Mouse (Mus musculus) testis, postnatal 14 days (tissue): ENCODE results near the gene Zfp414.
"Not testable (repeated sequence)": the region's sequence is repeated elsewhere in the genome, so short reads cannot be mapped to it uniquely, and the experiment has no call there.

ENCODE experiments used
- DNase-seq: peaks from one replicate; pipeline ENCODE4 v3.0.0; 2021; ENCODE audit warnings: low spot score

Gene Zfp414

GRCm38 (mm10) chr17:33628621-33629486 lies at the start of gene Zfp414:
Gene Zfp414, plus strand, starts transcription at chr17:33629090.
- DNase-seq: peak; percentile 90

GRCm38 (mm10) chr17:33584061-33584460 lies 44.8 kb upstream of the Zfp414 start:
- no peak for DNase-seq

GRCm38 (mm10) chr17:33586011-33586410 lies 42.9 kb upstream of the Zfp414 start:
- no peak for DNase-seq

GRCm38 (mm10) chr17:33597271-33597670 lies 31.6 kb upstream of the Zfp414 start:
- no peak for DNase-seq

- DNase-seq: no peak
Observed at GRCm38 (mm10) chr17:33598506-33598905, 30.4 kb upstream of the Zfp414 start.

- DNase-seq: no peak
Observed at GRCm38 (mm10) chr17:33599836-33600475, 28.9 kb upstream of the Zfp414 start.

- no peak for DNase-seq
Observed at GRCm38 (mm10) chr17:33600831-33601230, 28.1 kb upstream of the Zfp414 start.

- no peak for DNase-seq
Observed at GRCm38 (mm10) chr17:33601947-33602346, 26.9 kb upstream of the Zfp414 start.

- no peak for DNase-seq
Observed at GRCm38 (mm10) chr17:33607273-33607672, 21.6 kb upstream of the Zfp414 start.

- no peak for DNase-seq
Observed at GRCm38 (mm10) chr17:33610548-33610947, 18.3 kb upstream of the Zfp414 start.

- DNase-seq: not testable (repeated sequence)
Observed at GRCm38 (mm10) chr17:33613726-33614125, 15.2 kb upstream of the Zfp414 start.

GRCm38 (mm10) chr17:33627281-33627680 lies 1.6 kb upstream of the Zfp414 start:
- no peak for DNase-seq

- no peak for DNase-seq
Observed at GRCm38 (mm10) chr17:33629487-33630125, 716 bp downstream of the Zfp414 start.

- no peak for DNase-seq
Observed at GRCm38 (mm10) chr17:33630171-33630895, 1.4 kb downstream of the Zfp414 start.

- DNase-seq: no peak
Observed at GRCm38 (mm10) chr17:33631236-33631635, 2.3 kb downstream of the Zfp414 start.

GRCm38 (mm10) chr17:33631796-33632195 lies 2.9 kb downstream of the Zfp414 start:
- no peak for DNase-seq

- DNase-seq: no peak
Observed at GRCm38 (mm10) chr17:33637038-33637437, 8.1 kb downstream of the Zfp414 start.

GRCm38 (mm10) chr17:33637516-33638276 lies 8.8 kb downstream of the Zfp414 start, which contains the start of gene Pram1:
Gene Pram1, plus strand, starts transcription at chr17:33638056.
- DNase-seq: no peak

GRCm38 (mm10) chr17:33639743-33640142 lies 10.9 kb downstream of the Zfp414 start:
- DNase-seq: peak; percentile 1

- DNase-seq: no peak
Observed at GRCm38 (mm10) chr17:33644068-33644467, 15.2 kb downstream of the Zfp414 start.

GRCm38 (mm10) chr17:33645073-33645472 lies 16.2 kb downstream of the Zfp414 start:
- no peak for DNase-seq
